Mouse (Mus musculus) gastrocnemius, postnatal 14 days (tissue): ENCODE measurements around the gene 1700016K19Rik. TPM values are rescaled to one million over a fixed set of nuclear protein-coding genes. Genes with fewer than 3 reads are reported as not detected.

ENCODE experiments used
- DNase-seq: peaks from one replicate; pipeline ENCODE4 v3.0.0; 2021; ENCODE audit warnings: mixed read lengths
- intact Hi-C: fragments of 180-260 bp; cut with DNase I; formaldehyde crosslinking; loops from one replicate; pipeline ENCODE4 v1.15.1; 2025; ENCODE audit warnings: low total_unique reads
- total RNA-seq, 2 experiments: library from RNA; stranded (reverse); gene quantifications; 2 replicates each; pipeline ENCODE4 v1.2.3; 2021

1700016K19Rik gene
- total RNA-seq, 2 experiments from 2014 or later: not detected

DNA sequence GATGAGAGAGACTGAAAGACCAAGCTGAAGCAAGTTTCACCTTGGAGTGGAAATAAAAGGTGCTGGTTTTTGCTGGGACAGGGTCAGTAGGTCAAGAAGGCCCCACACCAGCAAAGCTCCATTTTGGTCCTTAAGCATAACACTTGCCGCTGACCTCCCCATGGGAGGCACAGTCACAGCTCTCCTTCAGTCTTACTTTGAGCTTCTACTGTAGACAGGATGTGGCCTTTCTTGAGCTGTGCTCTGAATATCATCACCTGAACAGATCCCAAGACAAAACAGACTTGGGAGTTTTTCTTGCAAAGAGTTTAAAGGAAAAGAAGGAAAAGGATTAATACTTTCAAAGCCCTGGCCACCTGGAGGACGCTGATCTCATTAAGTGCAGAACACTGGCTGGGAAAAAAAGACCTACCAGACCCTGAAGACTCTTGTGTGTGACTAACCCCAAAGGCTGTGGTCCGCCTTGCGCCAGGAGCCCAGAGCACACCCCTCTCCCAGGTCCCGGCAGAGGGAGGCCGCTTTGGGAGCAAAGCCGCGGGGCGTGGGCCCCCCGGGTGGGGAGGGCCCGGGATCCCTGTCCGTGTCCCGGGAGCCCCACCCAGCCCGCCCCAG, 26.9 kb downstream of the 1700016K19Rik start:
- DNase-seq: no peak
- intact Hi-C loops: no loop called here

GRCm38 (mm10) chr11:76027139-76028071, 27.7 kb downstream of the 1700016K19Rik start, which contains the start of gene Rflnb:
Gene Rflnb (minus strand): TSS chr11:76027782.
- intact Hi-C loops: no loop called here
- DNase-seq: peak; percentile 93

GRCm38 (mm10) chr11:76028072-76028465, 28.4 kb downstream of the 1700016K19Rik start:
- intact Hi-C loops: no loop called here

GRCm38 (mm10) chr11:76033359-76033758, 33.6 kb downstream of the 1700016K19Rik start:
- intact Hi-C loops: no loop called here
- no peak for DNase-seq

More at GRCm38 (mm10) chr11:76028072-76028465, 28.4 kb downstream of the 1700016K19Rik start:
- DNase-seq: peak; percentile 42

GRCm38 (mm10) chr11:76033836-76034235, 34.1 kb downstream of the 1700016K19Rik start:
- intact Hi-C loops: no loop called here
- DNase-seq: no peak

- DNase-seq: no peak
- intact Hi-C loops: no loop called here
Measured at GRCm38 (mm10) chr11:76035182-76035581, 35.5 kb downstream of the 1700016K19Rik start.

DNA sequence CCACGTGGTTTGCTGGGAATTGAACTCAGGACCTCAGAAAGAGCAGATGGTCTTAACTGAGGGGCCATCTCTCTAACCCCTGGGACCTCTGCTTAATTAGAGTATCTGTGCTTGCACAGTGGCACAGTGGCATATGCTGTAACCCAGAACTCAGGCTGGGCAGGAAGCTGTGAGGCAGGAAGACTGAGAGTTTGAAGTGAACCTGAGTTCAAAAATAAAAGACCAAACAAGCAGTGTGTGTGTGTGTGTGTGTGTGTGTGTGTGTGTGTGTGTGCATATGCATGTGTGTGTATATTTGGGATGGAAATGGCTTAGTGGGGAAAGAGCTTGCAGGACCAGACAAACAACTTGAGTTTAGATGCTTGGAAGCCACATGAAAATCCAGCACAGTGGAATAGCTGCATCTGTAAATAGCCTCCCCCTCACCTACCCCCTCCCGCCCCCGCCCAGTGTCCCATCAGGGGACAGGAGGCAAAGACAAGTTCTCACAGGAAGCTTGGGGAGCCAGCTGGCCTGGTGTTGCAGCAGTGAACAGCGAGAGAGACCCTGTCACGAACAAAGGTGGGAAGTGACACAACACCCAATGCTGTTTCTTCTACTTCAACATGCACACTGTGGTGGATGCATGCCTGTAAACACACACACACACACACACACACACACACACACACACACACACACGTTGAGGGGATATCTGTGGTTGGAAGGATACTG, 38.0 kb downstream of the 1700016K19Rik start:
- intact Hi-C loops: no loop called here
- DNase-seq: no peak

DNA sequence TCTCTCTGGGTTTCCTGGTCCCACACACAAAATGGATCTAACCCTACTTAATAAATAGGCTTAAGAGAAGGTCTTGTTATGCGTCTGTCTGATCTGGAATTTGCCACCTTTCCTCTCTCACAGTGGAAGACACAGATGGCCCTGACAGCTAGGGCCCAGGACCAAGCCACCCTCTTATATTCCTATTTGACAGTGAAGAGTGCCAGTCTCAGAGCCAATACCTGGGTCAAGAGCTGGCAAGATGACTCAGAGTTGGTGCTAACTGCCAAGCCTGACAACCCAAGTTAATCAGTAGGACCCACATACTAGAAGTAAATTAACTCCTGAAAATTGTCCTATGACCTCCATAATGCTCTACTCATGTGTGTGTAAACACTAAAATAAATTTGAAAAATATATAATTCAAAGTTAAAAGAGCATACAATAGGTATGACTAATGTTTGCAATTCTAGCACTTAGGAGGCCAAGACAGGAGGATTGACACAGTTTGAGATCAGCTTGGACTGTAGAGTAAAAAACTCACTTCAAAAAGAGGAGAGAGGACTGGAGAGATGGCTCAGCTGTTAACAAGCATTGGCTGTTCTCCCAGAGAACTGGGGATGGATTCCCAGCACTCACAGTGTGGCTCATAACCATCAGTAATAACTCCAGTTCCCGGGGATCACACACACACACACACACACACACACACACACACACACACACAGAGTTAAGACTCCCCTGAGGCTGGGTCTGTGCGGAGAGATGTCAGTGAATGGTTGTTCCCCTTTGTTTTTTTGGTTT, 39.8 kb downstream of the 1700016K19Rik start:
- intact Hi-C loops: no loop called here
- DNase-seq: no peak

DNA sequence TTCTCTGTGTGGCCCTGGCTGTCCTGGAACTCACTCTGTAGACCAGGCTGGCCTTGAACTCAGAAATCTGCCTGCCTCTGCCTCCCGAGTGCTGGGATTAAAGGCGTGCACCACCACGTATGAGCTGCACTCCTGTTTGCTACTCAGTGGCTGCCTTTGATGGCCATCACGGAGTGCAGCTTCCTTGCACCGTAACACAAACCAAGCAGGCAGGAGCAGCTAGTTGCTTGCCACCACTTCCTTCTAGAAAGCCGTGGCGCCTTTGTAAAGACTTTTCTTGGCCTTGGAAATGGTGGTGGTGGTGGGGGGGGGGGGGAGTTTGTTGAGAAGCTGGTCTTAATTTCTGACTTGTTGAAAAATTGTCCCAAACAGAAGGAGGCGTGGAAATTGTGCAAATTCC, 40.4 kb downstream of the 1700016K19Rik start:
- intact Hi-C loops: no loop called here
- no peak for DNase-seq

GRCm38 (mm10) chr11:76040761-76041376, 41.2 kb downstream of the 1700016K19Rik start:
- intact Hi-C loops: no loop called here
- DNase-seq: no peak

DNA sequence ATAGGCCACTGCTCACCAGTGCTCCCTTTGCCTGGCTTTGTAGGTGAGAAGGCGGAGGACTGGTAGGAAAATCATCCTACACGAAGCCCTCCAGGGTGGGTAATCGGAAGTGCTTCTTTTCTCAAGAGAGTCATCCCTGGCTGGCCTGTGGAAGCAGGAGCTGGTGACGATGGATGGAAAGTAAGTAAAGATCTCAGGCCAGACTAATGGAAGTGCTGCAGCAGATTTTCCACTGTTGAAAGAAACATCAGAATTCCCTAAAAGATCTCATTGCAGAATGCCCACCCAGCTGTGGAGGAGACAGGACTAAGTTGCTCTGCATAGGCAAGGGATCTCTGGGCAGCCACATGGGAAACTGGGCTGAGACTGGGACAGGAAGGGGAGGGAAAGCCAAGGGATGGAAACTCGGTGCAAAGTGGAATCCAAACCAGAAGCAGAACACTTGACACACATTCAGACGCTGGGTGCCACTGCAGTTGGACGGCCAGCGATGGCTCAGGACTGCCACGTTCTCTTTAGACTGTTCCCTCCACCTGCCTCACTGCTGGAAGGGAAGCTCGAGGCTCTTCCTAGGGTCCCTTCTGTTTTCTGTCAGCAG, 42.4 kb downstream of the 1700016K19Rik start:
- DNase-seq: peak; percentile 28
- intact Hi-C loops: no loop called here

GRCm38 (mm10) chr11:76042882-76043281, 43.2 kb downstream of the 1700016K19Rik start:
- intact Hi-C loops: no loop called here
- DNase-seq: peak; percentile 60

GRCm38 (mm10) chr11:76044468-76044867, 44.8 kb downstream of the 1700016K19Rik start:
- intact Hi-C loops: no loop called here
- DNase-seq: no peak

DNA sequence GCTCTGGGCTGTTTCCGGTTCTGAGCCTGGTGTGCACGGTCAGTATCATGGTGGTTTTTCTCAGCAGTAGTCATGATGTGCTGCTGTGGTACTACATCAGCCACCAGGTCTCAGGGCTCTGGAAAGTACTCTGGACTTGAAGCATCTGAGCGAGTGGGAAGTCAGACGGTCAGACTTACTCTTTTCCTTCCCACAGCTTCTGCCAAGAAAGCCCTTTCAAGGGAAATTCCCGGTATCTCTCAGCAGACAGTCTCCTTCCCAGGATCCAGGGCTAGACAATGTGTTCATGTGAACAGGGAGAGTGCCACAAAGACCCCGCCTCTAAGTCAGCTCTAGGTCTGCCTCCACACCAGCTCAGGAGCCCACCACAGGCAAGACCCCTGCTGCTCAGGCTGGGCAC, 45.7 kb downstream of the 1700016K19Rik start:
- no peak for DNase-seq

DNA sequence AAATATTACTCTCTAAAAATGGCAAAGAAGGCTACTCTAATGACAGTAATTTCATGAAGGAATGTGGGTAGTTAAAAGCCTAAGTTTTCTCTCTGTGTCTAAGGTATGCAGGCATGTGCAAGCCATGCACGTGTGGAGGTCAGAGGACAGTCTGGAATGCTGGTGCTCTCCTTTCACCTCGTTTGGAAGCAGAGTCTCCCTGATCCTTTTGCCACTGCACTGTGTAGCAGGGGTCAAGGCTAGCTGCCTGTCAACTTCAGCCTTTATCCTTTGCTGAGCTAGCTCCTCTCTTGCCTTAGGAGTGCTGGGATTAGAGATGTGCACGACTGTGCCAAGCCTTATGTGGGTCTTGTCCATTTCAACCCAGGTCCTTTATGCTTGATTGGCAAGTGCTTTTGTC, 50.8 kb downstream of the 1700016K19Rik start:
- intact Hi-C loops: no loop called here
- no peak for DNase-seq

More for the DNA sequence above, 45.7 kb downstream of the 1700016K19Rik start:
- intact Hi-C loops: no loop called here

GRCm38 (mm10) chr11:76050967-76051512, 51.3 kb downstream of the 1700016K19Rik start:
- intact Hi-C loops: no loop called here
- no peak for DNase-seq

DNA sequence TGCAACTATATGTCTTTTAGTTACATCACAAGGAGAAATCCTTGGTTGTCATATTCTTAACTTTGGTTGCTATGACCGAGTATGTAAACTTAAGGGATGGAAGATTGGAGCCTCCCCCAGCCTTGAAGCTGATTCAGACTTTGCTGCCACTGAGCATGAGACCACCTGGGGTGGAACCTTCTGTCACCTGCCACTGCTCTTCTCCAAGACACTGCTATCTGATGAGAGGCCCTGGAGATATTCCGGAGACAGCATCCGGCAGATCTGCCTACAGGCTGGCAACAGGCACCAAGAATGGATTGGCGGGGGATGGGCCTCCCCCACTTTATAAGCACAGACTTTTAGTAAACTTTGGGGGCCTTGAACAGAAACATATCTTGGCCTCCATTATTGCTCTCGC, 52.8 kb downstream of the 1700016K19Rik start:
- intact Hi-C loops: no loop called here
- no peak for DNase-seq
